Mouse (Mus musculus) heart, adult 11 months (tissue): Measurements from ENCODE around the gene Tmtc2.

Experiments used
- DNase-seq: peaks from one replicate; pipeline ENCODE4 v3.0.0; 2022

Tmtc2 gene

DNA sequence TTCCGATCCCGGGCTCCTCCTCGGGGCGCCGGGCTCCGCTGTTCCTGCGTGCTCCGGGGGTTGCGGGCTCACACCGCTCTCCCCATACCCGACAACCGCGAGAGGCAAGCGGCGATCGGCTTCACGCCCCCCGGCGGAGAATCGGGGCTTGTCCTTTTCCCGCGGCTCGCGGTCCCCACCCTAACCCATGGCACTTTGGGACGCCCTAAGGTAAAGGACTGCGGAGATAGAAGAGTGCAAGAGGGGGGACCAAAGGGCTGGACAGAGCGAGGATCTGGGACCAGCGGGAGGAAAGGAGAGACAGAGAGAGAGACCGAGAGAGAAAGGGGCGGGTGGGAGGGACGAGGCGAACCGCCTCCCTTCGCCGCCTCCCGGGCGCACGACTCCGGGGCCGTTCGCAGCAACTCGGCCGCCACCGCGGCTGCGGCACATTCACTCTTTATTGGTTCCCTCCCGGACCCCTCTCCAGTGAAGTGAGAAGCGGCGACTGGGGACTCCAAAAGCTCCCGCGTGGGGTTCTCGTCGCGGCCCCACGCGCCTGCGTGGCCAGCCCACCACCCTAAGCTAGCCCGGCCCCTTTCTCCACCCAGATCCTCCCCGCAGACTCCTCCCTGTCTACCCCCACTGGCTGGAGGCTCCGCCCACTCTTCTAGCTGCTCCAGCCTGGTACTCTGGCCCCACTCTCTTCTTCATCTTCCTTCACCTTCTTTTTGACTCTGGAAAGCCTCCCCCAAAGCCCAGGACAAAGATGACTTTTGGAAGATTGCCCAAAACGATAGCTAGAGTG, at the start of gene Tmtc2:
Tmtc2 (minus strand) TSS at position 544 of the 787 bp plus-strand sequence.
- DNase-seq, result peak; percentile 99

DNA sequence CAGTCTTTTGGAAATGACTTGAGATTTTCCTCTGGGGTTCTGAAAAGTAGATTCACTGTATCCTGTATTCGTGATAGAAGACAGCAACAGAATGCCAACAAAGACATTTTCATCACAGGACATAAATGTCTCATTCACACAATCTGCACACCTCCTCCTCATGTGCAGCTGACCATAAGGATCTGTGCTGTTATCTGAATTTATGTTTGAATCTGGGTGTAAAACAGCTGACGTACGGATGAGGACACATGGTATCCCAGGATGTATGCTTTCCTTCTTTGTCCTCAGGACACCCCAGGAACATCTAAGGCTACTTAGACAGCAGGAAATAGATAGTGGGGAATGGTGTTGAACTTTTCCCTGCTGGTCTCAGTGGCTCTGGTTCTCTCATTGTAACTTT, 37.9 kb upstream of the Tmtc2 start:
- no peak for DNase-seq

DNA sequence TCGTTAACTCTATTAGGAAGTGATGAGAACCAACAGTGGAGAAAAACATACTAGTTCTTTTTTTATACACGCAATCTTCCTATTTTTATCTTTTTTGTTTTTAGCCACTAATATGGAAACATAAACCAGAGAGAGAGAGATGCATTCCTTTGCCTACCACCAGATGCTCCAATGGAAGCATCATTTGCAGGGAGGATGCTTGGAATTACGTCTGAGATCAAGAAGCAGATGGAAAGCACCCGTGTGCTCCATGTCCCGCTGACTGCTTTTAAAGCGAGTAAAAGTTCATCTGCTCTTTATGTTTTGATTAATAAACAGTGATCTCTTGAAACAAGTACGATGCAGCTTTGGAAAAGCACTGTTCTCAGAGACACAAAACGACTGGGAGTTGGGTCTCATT, 24.6 kb upstream of the Tmtc2 start:
- no peak for DNase-seq

DNA sequence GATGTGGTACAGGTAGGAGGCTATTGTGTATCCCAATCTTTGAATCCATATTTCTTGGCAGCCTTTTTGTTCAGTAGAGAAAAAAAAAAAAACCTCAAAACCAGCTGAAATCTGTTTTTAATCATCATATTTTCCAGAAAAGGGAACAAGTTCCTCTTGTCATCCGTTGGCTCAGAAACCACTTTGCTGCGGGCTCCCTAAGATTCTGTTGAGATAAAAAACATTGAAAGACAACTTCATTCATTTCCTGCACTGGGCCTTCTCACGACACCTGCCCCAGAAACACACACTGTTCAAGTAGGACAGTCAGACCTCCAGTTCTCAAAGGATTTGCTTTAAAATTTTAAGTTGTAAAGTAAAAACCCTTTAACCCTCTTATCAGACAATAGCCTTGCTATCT, 23.0 kb upstream of the Tmtc2 start:
- no peak for DNase-seq

DNA sequence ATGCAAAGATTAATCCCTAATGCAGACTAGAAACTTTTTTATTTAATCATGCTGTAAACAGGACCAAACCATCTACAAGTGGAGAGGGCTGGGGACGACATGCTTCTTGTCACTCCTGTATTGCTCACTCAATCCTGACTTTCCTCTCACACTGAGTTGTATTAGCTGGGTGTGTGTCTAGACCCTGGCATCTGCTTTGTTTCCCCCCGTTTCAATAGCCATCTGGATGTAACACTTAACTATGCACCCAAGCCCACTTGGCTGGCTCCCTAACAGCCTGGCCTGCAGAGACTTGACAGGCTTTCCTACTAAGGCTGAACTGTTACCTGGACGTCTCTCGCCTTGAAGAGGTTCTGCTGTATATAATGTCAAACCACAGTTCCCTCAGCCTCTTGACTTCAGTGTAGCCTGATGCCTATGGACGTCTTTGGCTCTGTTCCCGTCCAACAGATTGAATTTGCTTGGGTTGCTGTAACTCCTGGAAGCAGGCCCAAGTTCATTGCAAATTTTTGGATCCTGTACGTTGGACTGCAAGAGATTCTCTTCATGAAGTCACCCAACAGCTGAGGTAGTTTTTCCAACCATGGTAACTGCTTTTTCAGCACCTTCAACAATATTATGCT, 21.3 kb upstream of the Tmtc2 start:
- no peak for DNase-seq

DNA sequence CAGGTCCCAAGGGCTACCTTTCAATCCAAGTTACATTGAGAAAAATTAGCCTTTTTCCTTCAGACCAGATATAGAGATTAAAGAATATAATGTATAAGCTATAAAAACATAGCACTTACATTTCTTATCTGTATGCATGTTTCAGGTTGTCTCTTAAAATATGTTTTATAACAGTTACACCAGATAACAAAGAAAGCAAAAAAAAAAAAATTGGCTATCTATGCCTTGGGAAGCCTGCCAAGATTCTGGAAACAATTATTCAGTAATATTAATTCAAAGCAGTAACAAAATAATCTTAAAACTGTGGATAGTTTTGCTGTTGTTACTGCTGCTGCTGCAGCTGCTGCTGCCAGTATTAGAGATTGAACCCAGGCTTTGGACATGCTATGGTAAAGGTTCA, 13.9 kb upstream of the Tmtc2 start:
- no peak for DNase-seq

DNA sequence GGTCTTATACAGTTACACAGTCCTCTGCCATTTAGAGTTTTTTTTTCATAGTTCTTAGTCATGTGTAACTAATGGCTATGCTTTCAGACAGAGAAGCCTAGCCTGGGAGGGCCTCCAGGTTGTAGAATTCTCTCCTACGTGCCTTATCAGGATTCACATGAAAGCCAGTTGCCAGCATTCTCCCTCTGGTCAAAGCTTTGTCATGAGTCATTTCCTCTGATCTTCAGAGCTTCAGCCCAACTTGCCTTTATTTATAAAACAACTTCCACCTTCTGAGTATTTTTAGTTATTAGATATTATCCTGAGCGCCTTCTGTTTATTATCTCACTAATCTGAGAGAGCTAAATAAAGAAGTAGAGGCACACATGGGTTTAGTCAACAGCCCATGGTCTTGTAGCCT, 5.1 kb upstream of the Tmtc2 start:
- DNase-seq, result peak; percentile 93

DNA sequence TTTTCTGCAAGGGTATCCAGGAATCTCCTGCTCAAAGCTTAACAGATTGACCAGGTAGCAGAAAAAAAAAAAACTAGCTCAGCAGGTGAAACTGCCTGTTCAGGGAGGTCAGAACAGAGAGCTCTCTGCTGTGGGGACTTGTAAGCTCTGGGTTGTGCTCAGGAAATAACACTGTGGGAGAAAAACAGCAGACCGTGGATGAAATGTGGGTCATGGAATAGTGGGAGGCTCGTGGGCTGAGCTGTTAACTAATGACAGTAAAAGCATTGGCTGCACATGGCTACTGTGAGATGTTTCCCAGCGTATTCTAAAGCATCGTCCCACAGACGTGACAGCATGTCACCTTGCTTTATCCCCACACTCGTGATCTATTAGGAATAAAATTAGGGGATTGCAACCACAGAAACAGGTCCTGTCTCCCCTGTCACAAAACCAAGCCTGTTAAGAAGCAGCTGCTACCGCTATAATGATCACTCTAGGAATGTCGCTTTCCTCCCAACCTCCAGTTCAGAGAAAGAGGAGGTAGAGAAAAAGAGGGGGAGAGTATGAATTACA, 4.1 kb upstream of the Tmtc2 start:
- no peak for DNase-seq

DNA sequence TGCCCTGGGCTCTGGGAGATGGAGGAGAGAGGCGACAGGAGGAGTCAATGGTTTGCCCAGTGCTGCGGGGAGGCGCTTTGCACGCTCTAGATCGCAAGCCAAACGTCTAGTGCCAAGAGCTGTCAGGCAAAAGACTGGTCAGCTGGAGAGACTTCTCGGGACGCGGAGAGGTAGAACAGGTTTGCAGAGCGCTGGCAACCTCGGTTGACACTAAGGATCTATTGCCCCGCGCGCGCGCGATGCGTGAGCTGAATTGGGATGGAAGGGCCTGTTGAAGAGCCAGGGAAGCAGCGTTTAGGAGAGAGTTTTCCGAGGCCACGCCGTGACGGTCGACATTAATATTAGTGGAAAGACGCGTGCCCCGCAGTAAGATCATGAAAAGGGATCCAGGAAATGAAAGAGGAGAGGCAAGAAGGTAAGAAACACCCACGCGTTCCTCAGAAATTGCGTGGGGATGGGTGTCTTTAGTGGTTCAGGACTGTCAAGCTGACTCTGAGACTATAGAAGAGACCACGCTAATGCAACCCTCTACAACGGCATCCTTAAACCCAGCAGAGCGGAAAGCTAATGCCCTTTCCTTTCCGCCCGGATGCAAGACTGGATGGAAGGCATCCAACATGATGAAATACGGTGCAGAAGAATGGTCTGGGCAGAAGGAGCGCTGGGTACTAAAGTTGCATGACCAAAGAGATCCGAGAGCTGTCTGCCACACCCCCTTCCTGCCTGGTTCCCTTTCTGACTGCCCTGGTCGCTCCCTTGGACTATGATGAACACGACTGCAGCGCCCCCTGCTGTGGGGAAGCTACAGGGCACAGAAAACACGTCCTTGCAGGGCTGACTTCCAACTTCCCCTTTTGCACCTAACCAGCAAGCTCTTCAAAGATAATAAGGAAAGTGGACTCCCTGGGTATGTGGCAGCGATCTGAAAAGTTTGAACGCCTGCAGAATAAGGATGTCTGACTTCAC, 727 bp upstream of the Tmtc2 start:
- DNase-seq, result peak; percentile 99

DNA sequence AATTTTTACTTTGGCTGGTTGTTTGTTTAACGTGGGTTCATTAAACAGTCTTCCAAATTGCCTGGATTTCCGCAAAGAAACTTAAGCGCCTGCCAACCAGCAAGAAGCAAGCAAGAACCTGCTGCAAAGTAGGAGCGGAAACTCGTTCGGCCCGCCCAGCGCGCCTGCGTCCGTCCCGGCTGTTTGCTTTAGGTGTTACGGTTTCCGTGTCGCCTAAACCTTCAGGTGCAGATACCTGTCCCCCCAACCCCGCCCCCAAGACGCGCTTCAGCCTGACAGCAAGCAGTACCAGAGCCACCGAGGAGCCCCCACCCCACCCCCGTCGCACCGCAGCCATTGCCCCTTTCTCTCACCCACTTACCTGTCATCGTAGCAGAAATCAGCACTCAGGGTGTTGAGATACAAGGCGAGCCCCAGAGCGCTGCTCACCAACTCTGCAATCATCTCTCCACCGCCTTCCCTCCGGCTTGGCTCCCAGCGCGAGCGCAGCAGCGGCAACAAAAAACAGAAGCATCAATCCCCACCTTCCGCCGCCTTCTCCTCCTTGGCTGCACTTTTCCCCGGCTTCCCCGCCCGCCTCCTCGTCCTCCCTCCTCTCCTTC, 844 bp downstream of the Tmtc2 start:
- peak; percentile 94 for DNase-seq

DNA sequence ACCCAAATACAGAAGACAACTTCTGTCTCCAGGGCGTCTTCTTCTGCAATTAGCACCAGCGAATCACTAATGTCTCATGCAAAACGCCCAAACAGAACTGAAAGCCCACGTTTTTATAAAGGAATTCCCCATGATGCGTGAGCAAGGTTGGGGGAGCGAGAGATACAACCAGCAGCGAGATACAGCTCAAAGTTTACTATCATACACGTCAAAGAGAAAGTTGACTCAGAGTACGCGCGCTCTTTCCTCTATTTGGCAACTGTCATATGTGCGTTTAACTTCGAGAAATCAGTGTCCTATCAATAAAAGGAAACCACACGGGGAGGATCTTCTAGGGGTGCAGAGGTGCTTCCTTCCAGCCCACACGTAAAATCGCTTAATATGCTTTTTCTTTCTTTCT, 1.4 kb downstream of the Tmtc2 start:
- DNase-seq, result peak; percentile 88

DNA sequence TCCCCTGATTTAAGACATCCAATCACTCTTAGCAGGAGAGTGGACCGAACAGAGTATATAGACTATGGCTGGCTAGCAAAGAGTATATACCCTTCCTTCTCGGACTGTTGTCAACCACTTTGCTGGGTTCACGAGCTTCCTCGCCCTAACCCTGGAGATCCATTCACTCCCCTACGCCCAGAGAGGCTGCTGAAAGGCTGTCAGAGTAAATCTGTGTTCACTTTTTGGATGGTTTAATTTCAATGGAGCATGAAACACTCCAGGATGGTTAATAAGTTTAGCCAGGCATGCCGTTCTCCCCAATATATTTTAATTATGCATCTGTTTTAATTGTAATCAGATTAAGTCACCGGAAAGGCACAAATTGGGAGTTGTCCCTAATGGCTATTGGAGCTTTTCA, 1.9 kb downstream of the Tmtc2 start:
- no peak for DNase-seq

DNA sequence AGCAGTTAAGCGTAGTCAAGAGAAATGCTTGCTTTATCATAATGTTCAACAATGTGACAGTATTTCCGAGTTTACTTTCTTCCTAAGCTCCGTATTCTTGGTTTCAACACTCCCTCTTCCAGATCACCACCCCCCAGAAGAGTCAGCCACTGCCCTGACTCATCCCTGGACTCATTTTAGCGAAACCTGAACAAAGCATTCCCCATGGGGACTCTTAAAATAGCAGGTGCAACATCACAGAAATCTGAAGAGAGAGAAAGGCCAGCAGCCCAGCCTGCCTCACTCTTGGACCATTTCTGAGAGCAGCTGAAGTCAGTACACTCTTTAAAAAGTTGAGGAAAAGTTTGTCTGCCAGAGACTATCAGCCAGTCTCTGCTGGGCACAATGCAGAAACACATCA, 2.4 kb downstream of the Tmtc2 start:
- no peak for DNase-seq

DNA sequence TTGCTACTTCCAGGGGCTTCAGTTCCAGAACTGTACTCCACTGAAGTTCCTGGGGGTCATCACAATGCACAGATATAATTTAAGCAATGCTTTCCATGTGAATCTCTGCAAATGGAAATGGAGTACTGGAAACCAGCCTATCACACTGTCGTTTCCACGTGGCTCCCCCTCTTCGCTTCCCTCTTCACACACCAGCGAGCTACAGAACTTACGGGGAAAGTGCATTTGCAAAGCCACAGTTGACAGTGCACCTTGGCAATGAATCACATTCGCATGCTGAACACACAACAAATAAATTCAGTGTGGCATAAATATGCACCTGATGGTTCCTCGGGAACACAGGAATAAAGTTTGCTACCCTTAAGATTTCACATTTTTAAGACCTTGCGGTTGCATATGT, 3.2 kb downstream of the Tmtc2 start:
- DNase-seq, result no peak

DNA sequence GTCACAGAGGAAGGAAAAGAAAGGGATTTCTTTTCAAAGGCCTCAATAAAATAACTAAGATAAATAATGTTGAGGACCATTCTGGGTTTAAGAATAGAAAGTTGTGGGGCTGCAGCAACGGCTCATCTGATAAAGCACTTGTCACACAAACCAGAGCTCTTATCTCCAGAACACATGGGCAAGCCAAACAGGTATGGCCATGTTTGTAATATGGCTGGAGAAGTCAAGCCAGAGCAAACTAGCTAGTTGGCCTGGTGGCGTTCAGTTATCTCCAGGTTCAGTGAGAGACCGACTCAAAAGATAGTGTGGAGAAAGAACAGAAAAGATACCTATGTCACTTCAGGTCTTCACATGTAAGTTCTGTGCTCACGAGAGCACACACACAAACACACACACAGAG, 4.7 kb downstream of the Tmtc2 start:
- DNase-seq, result no peak

DNA sequence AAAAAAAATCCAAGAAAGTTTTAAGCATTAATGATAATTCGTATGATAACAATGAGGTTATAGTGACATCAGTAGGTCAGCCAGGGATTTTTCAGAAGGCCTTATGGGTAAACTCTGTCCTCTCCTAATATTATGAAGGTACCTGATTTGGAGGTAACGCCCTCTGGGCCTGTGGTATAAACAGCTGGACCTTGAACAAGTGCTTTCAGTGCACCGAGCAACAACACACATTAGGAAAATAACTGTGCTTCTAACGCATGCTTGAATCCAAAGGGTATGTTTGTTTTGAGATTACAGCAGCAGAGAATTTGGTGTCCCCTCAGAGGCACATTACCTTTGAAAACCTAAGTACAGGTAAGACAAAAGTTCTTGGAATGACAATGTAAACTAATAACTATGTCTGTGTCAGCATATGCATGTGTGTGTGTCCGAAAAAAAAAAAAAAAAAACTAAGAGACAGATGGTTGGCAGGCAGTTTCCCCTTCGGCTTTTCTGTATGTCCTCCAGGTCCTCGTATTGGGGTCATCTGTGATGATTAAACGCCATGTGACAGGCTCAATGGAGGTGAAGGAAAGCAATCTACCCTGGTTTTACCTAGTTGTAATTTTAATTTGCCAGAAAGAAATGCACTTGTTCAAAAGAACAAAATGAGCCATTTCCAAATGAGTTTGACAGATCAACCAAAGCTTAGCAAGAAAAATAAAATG, 6.3 kb downstream of the Tmtc2 start:
- DNase-seq, result no peak

DNA sequence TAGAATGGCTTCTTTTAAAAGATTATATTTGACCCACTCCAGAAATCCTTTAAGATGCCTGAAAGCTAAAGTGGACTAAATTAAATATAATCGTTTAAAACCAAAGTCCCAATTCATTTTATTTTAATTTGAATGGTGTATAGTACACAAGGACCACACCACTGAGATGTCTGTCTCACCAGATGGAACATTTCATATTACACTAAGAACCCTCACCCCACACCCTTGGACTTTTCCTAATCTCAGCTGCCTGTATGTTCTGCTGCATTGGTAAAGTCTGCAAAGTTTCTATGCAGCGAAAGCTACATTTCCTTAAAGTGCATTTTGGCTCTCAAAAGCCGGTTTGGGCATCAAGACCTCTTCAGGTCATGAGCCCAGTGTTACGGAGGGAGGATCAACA, 12.7 kb downstream of the Tmtc2 start:
- no peak for DNase-seq

DNA sequence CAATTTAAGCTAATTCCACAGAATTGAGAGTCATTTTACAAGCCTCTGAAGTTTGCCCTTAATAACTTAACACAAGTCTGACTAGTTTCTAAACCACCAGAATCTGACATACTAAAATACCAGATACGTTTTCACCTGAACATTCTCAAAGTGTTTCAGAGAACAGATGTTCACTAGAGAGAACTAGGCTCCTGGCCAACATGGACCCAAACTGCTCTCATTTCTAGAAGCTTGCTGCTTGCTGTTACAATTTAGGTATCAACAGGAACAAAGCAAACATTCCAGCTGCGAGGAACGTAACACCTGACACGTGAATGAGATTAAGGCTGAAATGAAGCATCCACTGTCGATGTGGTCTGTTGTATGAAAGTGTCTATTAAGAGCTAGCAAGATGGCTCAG, 16.7 kb downstream of the Tmtc2 start:
- DNase-seq, result no peak

DNA sequence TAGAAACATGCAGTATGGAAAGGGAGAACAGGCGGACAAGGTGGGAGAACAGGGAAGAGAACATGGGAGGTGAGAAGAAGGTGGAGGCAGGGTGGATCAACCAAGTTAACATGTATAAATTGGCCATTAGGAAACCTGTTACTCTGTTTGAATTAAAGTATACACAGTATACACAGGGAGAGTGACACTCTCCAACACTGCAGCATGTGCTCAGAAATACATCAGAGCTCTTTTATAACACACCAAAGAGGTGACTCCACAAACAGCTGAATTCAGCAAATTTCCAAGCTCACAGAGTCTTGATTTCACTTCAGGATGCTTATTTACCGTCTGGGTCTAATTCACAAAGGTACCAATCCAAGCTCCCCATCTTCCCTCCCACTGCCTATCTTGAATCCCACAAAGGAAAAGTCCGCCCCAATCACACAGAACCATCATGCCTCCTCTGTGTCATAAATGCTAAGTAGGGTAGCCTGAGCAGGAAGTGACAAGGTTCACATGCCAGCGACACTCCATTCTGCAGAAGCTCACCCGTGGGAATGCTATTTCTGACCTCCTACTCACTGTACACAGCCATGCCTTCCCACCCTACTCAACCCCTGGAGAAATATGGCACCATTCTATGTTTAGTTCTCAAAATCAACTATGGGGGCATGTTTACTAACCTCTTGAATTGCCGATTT, 17.2 kb downstream of the Tmtc2 start:
- no peak for DNase-seq

DNA sequence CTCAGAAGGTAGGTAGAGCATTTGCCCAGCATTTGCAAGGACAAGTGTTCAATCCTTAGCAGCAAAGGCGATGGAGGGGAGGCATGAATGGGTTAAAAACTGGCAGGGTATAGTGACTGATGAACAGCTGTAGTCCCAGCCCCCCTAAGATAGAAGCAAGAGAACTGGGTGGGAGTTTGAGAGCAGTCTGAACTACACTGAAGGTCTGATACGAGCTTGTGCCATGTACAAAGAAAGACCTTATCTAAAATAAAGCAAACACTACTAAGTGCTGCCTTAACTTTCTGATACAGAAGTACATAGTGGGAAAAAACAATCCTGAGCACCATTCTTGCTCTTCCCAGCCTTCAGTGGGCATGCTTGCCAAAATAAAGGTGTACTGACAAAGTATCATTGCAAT, 20.1 kb downstream of the Tmtc2 start:
- DNase-seq, result no peak

DNA sequence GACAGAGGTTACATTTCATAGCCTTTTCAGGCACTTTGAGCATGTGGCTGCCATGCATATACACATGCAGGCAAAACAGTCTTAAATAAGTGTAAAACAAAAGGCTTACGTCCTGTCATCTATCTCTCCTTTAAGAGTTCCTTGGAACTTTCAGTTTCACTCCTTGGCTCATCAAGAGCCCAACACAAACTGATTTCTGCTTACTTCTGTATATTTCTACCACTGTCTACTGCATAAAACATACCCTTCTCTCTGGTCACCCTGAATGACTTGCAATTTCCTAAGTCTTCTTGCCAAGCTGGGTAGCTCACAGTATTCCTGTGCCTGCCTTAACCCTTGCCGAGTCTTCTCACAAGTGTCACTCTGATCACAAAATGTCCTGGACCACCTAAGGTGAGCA, 26.2 kb downstream of the Tmtc2 start:
- DNase-seq, result no peak
